Mouse (Mus musculus) forebrain, embryonic 11.5 days (tissue): ENCODE results near the gene Mfsd4a. TPM values are rescaled to one million over a fixed set of nuclear protein-coding genes. Genes with fewer than 3 reads are reported as not detected.

Source experiments
- ATAC-seq: fragments of 200-750 bp; cut with Nextera tagmentation; replicated peaks from 2 replicates; pipeline ENCODE4 v1.8.0; 2017; ENCODE audit warnings: moderate TSS enrichment; ENCODE audit not compliant: low FRiP score
- DNase-seq: peaks from one replicate; pipeline ENCODE4 v3.0.0-alpha.2; 2017; ENCODE audit warnings: low spot score
- H3K27ac ChIP-seq: fragments of 300-500 bp; sonication (generic); 2 replicates; pipeline ENCODE4 v1.5.1; 2014; ENCODE audit warnings: low read depth, low read length
- H3K27me3 ChIP-seq: fragments of 300-500 bp; sonication (generic); 2 replicates; pipeline ENCODE4 v1.6.1; 2014; ENCODE audit warnings: mild to moderate bottlenecking, low read length, mixed read lengths; ENCODE audit not compliant: control insufficient read depth, insufficient read depth
- H3K36me3 ChIP-seq: fragments of 300-500 bp; sonication (generic); 2 replicates; pipeline ENCODE4 v1.6.1; 2014; ENCODE audit warnings: mild to moderate bottlenecking, low read length, moderate library complexity, mixed read lengths; ENCODE audit not compliant: control insufficient read depth, insufficient read depth
- H3K4me1 ChIP-seq: fragments of 300-500 bp; sonication (generic); replicated peaks from 2 replicates; pipeline ENCODE4 v1.6.1; 2014; ENCODE audit warnings: low read length, mixed read lengths; ENCODE audit not compliant: control insufficient read depth, insufficient read depth
- H3K4me2 ChIP-seq: fragments of 300-500 bp; sonication (generic); 2 replicates; pipeline ENCODE4 v1.6.1; 2014; ENCODE audit warnings: low read depth, mild to moderate bottlenecking, low read length, moderate library complexity, mixed read lengths; ENCODE audit not compliant: severe bottlenecking
- H3K4me3 ChIP-seq: fragments of 300-500 bp; sonication (generic); 2 replicates; pipeline ENCODE4 v1.5.1; 2014; ENCODE audit warnings: low read depth, low read length
- H3K9ac ChIP-seq: fragments of 300-500 bp; sonication (generic); 2 replicates; pipeline ENCODE4 v1.6.1; 2014; ENCODE audit warnings: low read length
- H3K9me3 ChIP-seq: fragments of 300-500 bp; sonication (generic); 2 replicates; pipeline ENCODE4 v1.6.1; 2016; ENCODE audit warnings: low read length, mixed read lengths; ENCODE audit not compliant: control insufficient read depth
- WGBS: fragments of 180-500 bp; shearing (Covaris S2); extraction: QIAGEN DNeasy Blood & Tissue Kit; methylation state at CpG from one replicate; pipeline ENCODE4 v1.1.7; 2014; 5-methylcytosine and 5-hydroxymethylcytosine counted together
- polyA plus RNA-seq: library from polyadenylated mRNA; unstranded; fragments of >200 nt; fragmentation: Nextera tagmentation; extraction: Ambion mirVana; gene quantifications from 2 replicates; pipeline ENCODE4 v1.2.1, GENCODE M21; 2014

The Mfsd4a gene
- polyA plus RNA-seq, 1 experiment from 2014 or later: 13.6 TPM

DNA sequence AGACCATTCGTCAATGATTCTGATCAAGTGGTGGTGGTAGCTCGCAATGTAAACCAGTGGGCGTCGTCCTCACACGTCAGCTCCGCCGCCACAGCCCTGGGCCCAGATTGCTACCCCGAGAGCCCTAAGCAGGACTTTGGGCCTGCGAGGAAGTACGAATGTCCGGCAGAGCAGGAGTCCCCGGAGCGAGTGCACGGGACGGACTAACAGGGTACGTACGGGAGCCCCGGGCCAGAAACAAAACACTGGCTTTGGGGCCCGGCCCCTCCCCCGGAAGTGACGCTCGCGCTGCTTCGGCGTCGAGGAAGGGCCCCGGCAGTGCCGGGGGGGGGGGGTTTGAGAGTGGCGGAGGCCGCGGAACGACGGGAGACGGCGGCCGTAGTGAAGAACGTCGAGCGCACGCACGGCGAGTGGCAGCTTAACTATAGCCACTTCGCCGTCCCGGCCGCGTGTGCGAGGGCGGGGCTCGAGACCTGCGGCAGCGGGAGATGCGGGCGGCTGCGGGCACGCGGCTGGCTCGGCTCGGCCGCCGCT is 60.5 kb downstream of the Mfsd4a start, which contains the start of gene Elk4:
Gene Elk4, plus strand, starts transcription at position 326 of the 534 bp plus-strand sequence.
- WGBS: 0% methylated on average over 53 of the region's 61 CpGs
- Histone ChIP-seq H3K27me3 (no peaks in the 10 kb centered on the region), H3K4me3 (peak within 1 kb of the TSS; percentile 88), H3K9me3 (no peaks in the 10 kb centered on the region), H3K4me1 (peaks cover 6% of the 10 kb centered on the region; the same call in 1 of the 2 replicates), H3K9ac (peak within 1 kb of the TSS; percentile 93), H3K27ac (peak within 1 kb of the TSS; percentile 91), H3K36me3 (no peaks in the 10 kb centered on the region), H3K4me2 (peak within 1 kb of the TSS; percentile 56)
- peak; percentile 95 for DNase-seq
- ATAC-seq: peak; percentile 91

DNA sequence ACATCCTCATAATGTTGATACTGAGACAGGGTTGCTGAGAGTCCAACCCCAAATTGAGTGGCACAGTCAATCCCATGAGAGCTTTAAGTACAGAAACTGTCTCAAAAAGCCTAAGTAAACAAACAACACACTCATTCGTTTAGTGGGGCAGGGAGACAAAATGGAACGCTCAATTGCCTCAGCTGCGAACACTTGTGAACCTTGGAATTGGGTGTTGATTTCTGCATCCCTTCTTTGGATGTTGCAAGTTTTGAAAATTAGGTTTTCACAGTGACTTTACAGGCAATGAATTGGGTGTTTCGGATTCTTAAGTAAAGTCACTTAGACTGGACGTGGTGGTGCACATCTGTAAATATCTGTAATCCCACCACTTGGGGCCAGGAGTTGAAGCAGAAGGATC is 61.1 kb downstream of the Mfsd4a start:
- Histone ChIP-seq H3K9me3 (no peaks in the 10 kb centered on the region), H3K4me1 (peaks cover 6% of the 10 kb centered on the region; the same call in 1 of the 2 replicates), H3K4me3 (peak overlapping the region; percentile 88), H3K27me3 (no peaks in the 10 kb centered on the region), H3K36me3 (no peaks in the 10 kb centered on the region), H3K9ac (peak overlapping the region; percentile 93; the same call in 1 of the 2 replicates), H3K27ac (no peak overlapping the region), H3K4me2 (peak overlapping the region; percentile 56)
- DNase-seq: no peak
- WGBS: 44% methylated on average over 5 of the region's 5 CpGs
- ATAC-seq: no peak

DNA sequence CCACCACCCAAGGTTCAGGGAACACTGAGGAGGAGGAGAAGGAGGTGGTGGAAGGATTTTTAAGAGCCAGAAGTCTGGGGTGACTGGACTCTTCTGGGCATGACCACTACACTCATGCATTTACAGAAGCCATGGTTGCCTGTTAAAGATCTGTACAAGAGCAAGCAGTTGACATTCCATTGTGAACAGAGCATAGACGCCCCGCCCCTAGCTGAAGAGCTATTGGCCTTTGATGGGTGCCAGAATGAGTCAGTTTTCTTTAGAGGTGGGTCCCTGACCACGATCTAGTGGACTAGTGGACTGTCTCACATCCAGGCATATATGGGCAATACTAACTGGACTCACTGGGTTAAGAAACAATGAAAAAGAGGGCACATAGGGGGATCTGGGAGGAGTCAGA is 61.8 kb downstream of the Mfsd4a start:
- Histone ChIP-seq H3K9me3 (no peaks in the 10 kb centered on the region), H3K36me3 (no peaks in the 10 kb centered on the region), H3K4me2 (no peak overlapping the region), H3K4me1 (peaks cover 6% of the 10 kb centered on the region; the same call in 1 of the 2 replicates), H3K9ac (no peak overlapping the region), H3K27ac (no peak overlapping the region), H3K27me3 (no peaks in the 10 kb centered on the region), H3K4me3 (no peak overlapping the region)
- DNase-seq (no peak), ATAC-seq (no peak)
- 81% methylated on average over 3 of the region's 3 CpGs for WGBS

DNA sequence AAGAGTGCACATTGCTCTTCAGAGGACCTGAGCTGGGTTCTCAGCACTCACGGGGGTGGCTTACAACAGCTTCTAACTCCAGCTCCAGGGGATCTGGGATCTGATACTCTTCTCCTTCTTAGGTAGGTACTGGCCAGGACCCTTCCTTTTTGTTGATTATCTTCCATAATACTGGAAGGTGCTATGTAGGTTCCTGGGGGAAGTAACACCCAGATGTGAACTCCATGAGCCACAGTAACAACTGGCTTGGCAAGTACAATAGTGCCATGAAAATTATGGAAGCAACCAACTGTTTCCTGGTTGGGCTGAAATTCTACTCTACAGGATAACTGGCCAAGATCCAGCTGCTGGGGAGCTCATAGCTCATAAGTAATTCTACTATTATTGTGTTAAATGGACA is 62.4 kb downstream of the Mfsd4a start:
- no peak overlapping the region for H3K27ac ChIP-seq
- DNase-seq: no peak
- H3K36me3 ChIP-seq: no peaks in the 10 kb centered on the region
- ATAC-seq: no peak
- H3K4me2 ChIP-seq: no peak overlapping the region
- no peak overlapping the region for H3K9ac ChIP-seq
- WGBS: 82% methylated on average over 1 of the region's 1 CpGs
- H3K27me3 ChIP-seq: no peaks in the 10 kb centered on the region
- H3K4me3 ChIP-seq: no peak overlapping the region
- H3K9me3 ChIP-seq: no peaks in the 10 kb centered on the region
- H3K4me1 ChIP-seq: peaks cover 6% of the 10 kb centered on the region; the same call in 1 of the 2 replicates

GRCm38 (mm10) chr1:132004574-132005180 is 63.2 kb downstream of the Mfsd4a start:
- DNase-seq: no peak
- no peaks in the 10 kb centered on the region for H3K36me3 ChIP-seq
- ATAC-seq: no peak
- peaks cover 6% of the 10 kb centered on the region; the same call in 1 of the 2 replicates for H3K4me1 ChIP-seq
- H3K9ac ChIP-seq: no peak overlapping the region
- H3K4me3 ChIP-seq: no peak overlapping the region
- H3K9me3 ChIP-seq: no peaks in the 10 kb centered on the region
- no peak overlapping the region for H3K27ac ChIP-seq
- H3K4me2 ChIP-seq: no peak overlapping the region
- no peaks in the 10 kb centered on the region for H3K27me3 ChIP-seq
- 84% methylated on average over 6 of the region's 6 CpGs for WGBS

GRCm38 (mm10) chr1:132003817-132004216 is 64.0 kb downstream of the Mfsd4a start:
- Histone ChIP-seq H3K36me3 (no peaks in the 10 kb centered on the region), H3K4me2 (no peak overlapping the region), H3K9ac (no peak overlapping the region), H3K4me3 (no peak overlapping the region), H3K4me1 (peaks cover 3% of the 10 kb centered on the region; the same call in 1 of the 2 replicates), H3K9me3 (no peaks in the 10 kb centered on the region), H3K27ac (no peak overlapping the region), H3K27me3 (no peaks in the 10 kb centered on the region)
- WGBS: 70% methylated on average over 1 of the region's 1 CpGs
- DNase-seq (no peak), ATAC-seq (no peak)

DNA sequence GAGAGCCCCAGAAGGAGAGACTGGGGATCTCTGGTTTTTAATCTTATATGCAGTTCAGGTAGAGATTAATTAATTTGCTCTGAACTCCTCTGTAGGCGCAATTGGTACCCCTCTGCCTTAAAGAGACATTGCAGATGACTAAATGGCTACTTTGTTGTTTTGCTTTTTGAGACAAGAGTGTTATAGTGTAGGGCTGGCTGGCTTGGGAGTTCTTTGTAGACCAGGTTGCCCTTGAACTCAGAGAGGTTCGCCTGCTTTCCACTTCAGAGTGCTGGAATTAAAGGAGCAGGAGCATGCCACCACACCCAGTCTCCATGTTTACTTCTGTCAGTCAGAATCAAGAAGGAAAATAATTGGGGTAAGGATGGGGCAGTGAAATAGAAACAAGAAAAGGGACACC is 64.8 kb downstream of the Mfsd4a start:
- Histone ChIP-seq H3K27ac (no peak overlapping the region), H3K4me2 (no peak overlapping the region), H3K9ac (no peak overlapping the region), H3K4me1 (no peaks in the 10 kb centered on the region), H3K9me3 (no peaks in the 10 kb centered on the region), H3K36me3 (no peaks in the 10 kb centered on the region), H3K4me3 (no peak overlapping the region), H3K27me3 (no peaks in the 10 kb centered on the region)
- no peak for DNase-seq
- ATAC-seq: no peak
- WGBS: 67% methylated on average over 2 of the region's 2 CpGs

DNA sequence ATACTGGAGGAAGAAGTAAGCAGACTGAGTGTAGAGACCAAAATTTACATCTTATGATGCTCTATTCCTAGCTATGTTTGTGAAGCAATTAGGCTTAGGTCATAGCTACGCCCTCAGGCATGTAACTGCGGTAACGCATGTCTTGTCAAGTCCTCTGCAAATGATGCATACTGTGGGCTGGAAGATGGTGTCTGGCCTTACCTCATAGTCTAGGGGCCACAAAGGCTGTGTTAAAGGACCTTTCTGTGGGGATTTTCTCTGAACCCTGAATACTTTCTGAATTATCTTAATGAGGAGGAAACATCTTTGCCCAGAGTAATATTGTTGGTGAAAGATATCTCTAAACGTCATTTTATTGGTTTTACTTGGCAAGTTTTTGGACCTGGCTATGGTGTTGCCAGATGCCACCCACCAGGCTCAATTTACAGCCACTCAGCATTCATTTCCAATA is 66.0 kb downstream of the Mfsd4a start:
- ATAC-seq: no peak
- Histone ChIP-seq H3K9me3 (no peaks in the 10 kb centered on the region), H3K36me3 (no peaks in the 10 kb centered on the region), H3K27ac (no peak overlapping the region), H3K4me1 (no peaks in the 10 kb centered on the region), H3K4me3 (no peak overlapping the region), H3K27me3 (no peaks in the 10 kb centered on the region), H3K4me2 (no peak overlapping the region), H3K9ac (no peak overlapping the region)
- DNase-seq: no peak
- 91% methylated on average over 4 of the region's 4 CpGs for WGBS

DNA sequence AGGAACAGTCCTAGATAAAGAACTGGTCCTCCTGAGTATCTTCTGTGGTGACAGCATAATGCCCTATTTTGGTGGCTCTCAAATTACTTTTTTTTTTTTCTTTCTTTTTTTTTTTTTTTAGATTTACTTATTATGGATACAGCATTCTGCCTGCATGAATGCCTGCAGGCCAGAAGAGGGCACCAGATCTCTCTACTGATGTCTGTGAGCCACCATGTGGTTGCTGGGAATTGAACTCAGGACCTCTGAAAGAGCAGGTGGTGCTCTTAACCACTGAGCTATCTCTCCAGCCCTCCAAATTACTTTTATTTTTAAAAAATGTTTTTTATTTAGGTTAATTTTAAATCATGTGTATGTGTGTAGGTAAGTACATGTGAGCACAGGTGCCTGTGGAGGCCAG is 67.4 kb downstream of the Mfsd4a start:
- Histone ChIP-seq H3K9me3 (no peaks in the 10 kb centered on the region), H3K4me2 (no peak overlapping the region), H3K4me3 (no peak overlapping the region), H3K4me1 (no peaks in the 10 kb centered on the region), H3K36me3 (no peaks in the 10 kb centered on the region), H3K9ac (no peak overlapping the region), H3K27ac (no peak overlapping the region), H3K27me3 (no peaks in the 10 kb centered on the region)
- no peak for DNase-seq
- ATAC-seq: no peak
